Mouse (Mus musculus): ENCODE measurements at regions not wholly inside any gene's neighbourhood (a gene's known extent, or its start where the extent isn't known, plus 50 kb on each side); places are given as distances from the start of the nearest gene placed in this dataset.
A peak's percentile ranks its signal among the peaks of the same experiment; 100 is the strongest.

DNA sequence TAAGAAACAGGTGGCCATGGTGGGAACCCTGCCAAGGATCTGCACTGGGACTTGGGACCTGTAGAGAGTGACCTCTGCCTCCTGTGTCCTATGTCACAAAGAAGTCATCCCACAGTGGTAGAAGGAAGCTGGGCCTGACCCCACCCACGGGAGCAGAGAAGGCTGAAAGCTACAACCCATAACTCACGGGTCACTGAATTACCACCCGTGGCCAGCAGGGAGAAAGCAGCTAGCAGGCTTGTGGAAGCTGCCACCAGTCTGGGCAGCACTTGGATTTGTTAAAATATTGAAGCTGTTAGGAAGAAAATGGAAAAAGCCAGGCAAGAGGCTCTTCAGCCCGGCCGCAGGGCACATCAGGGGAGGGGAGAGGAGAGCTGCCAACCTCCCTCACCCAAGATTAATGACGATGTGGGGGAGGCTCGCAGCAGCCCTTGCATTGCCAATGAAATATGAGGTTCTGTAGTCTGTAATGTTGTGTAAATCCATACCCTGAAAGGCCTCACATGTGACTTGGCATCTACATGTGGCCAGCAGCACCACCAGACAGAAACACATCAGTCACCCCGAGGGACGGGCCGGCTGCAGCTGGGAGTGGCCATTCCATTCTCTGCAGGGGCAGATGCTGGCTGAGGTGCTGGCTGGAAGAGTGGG, 94.5 kb downstream of the Olfm1 start:
- DNase-seq (ENCODE audit: extremely low read depth, low read depth, low spot score), result peak; percentile 8

DNA sequence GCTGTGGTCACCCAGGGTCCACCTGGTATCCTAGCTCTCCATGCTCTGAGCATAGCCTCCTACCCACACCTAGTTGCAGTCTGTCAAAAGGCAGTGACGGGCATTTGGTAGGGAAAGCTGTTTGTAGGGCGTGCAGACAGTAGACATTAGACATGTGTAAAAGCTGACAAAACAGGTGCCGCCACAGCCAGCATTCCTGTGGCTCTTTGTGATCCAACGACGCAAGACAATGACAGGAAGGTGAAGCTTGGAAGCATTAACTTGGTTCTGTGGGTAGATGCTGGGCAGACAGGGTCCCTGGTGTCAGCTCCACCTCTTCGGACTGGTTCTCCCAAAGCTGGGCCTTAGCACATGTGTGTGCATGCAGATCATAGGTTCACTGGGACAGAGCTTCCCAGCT, 96.5 kb downstream of the Olfm1 start:
- DNase-seq (ENCODE audit: extremely low read depth, low read depth, low spot score), result no peak

DNA sequence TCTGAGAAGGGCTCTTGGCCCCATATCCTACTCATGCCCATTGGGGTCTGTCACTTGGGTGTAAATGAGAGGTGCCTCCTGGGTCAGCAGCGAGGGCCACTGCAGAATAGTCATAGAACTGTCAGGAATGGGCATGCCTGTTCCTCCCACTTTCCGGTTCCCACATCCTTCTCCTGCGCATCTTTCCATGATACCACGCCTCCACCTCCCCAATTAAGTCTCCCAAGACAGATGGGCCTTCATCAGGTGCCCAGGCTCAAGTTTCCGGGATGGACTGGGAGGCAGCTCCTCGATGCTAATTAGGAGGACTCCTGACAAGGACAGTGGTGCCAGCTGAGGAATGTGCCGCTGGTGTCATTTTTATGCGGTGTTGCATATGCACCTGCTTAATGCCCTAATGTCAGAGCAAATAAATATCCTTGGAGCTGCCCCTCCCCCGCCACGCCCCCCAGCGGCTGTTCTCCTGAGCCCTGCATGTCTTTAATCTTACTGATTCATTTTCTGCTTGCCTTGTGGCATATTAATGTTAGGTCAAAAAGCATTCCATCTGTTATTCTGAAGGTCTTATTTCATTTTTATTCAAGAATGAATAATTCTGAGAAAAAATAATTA, 97.2 kb downstream of the Olfm1 start:
- no peak for DNase-seq (ENCODE audit: extremely low read depth, low read depth, low spot score)

DNA sequence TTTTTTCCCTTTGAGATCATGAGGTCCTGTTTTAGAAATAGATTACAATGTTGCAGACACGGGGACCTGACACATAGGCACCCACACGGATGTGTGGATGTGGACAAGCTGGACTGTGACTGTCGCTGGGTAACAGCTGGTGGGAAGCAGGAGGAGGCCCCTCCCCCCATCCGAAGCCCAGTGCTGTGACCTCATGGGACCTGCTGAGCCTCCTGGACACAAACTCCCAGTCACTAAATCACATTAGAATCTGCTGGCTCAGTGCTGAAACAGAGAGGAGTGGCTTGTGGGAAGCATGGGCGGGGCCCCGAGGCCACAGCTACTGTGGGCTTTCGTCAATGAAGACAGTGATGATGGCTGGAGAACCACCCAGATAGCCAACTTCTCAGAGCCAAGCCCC, 101.7 kb downstream of the Olfm1 start:
- no peak for DNase-seq (ENCODE audit: extremely low read depth, low read depth, low spot score)

DNA sequence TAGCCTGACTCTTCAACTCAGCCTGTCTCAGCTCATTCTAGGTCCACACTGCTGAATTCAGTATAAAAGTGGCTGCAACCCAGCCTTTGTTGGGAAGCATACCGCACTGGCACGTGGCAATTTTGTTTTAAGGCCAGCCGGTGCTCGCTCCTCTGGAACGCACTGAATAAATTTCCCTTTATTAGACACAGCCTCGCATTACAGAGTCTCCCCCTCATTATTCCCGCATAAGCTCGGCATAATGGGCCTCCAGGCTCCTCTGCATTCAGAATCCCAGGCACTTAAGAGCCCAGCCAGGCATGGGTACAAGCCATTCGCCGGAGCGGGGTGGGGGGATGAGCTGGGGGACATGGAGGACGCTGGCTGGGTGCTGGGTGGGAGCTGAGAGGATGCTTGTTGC, 103.4 kb downstream of the Olfm1 start:
- no peak for DNase-seq (ENCODE audit: extremely low read depth, low read depth, low spot score)

DNA sequence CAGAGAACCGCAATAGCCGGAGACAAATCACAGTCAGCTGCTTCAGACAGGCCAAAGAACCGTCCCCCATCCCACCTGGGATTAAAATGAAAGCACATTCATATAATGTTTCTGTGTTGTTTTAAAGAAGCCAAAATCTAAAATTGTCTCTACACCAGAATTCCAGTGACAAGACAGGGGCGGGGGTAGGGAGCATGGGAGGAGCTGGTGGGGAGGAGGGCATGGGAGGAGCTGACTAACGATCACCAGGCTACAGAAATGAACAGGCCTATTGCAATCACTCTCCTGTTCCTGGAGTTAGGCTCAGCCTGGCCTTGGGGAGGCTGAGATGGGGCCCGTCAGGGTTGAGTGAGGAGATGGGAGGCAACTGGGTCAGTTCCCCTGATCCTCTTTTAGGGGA, 105.9 kb downstream of the Olfm1 start:
- DNase-seq (ENCODE audit: extremely low read depth, low read depth, low spot score), result no peak

DNA sequence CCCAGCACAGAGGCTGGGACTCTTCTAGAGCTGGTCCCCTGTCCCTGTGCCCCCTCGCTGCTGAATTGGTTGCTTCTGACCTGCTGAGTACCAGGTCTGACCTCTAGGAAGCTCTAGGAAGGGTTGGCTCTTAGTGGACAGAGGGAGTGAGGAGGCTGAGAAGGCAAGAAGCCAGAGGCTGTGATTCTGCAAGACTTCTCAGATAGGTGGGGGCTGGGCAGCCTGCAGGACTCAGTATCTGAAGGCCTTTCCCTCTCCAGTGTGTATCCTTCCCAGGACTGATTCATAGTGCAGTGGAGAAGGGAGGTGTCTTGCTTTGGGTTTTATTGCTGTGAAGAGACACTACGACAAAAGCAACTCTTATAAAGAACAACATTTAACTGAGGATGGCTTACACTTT, 106.6 kb downstream of the Olfm1 start:
- DNase-seq (ENCODE audit: extremely low read depth, low read depth, low spot score), result no peak

DNA sequence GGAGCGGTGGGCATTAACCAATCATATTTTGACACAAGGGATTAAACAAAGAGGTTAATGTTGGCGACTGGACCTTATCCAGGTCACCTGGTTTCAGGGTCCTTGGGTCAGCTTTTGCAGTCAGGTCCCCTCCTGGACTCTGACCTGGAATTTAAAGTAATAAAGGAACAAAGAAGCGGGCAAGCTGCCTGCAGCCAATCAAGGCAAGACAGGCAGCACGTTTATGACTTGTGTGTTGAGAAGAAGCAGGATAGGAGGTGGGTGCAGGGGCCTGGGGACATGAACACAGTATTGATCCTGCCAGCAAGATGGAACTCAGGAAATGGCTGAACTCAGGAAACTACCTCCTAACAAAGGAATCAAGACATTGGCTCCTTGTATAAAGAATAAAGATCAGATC, 108.5 kb downstream of the Olfm1 start:
- no peak for DNase-seq (ENCODE audit: extremely low read depth, low read depth, low spot score)

DNA sequence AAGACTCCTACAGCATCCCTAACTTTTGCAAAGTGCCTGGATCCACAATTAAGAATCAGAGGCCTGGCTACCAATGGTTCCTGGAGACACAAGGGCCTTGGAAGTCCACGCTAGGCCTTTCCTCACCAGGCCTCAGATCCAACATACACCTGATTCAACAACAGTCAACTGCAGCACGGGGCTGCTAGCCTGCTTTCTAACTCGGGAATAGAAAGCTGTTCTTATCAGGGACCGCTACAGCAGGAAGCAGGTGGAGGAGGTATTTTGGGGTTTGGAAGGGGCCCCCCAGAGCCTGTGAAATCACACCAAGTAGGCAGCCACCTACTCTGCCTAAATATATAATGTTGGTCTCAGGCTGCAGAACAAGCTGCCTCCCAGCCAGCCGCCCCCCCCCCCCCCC, 111.1 kb downstream of the Olfm1 start:
- DNase-seq (ENCODE audit: extremely low read depth, low read depth, low spot score), result no peak

DNA sequence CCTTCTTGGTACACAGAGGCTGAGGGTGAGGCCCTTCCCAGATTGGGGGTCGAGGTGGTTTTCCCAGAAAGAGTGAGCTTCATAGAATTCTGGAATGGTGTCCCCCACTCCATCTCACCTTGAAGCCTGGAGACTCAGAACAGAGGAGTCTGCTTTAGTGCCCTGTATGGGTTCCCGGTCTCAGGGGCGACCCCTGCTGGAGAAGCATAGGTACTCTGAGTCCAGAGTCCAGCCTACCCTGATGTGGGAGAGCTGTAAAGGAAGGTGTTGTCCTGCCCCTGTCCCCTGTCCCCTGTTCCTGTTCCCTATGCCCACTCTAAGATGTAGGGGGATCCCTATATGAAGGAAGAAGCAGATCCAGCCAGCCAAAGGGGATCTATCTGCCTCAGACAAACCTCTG, 111.9 kb downstream of the Olfm1 start:
- DNase-seq (ENCODE audit: extremely low read depth, low read depth, low spot score), result no peak

DNA sequence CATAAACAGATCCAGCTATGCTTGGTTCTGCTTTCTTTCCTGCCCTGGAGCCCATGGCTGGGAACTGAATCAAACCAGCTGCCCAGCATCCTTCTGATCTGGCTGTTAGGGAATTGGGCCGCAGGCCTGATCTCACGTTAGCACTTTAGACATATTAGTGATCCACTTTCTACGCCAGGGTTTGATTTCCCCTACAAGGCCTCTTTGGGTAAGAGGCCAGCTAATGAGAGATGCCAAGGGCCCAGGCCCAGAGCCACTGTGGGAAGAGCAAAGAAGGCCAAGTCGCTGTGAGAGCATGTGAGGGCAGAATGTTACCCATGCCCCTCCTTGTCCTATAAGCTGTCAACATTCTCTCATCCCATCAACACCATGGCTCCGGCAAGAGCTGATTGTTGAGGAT, 116.3 kb downstream of the Olfm1 start:
- DNase-seq (ENCODE audit: extremely low read depth, low read depth, low spot score), result no peak

DNA sequence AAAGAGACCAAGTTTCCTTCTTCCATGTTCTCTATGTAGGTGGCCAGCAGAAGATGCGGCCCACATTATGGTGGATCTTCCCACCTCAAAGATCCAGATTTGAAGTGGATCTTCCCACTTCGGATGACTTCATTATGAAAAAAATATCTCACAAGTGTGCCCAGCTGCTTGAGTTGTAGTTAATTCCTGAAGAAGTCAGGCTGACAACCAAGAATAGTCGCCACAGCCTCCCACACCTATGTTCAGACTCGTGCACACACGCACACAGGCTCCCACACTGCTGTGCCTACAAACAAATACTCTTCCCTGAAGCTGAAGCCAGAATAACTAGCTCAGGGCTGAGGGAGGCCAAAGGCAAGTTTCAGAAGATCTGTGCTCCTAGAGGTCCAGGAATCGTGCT, 119.4 kb downstream of the Olfm1 start:
- no peak for DNase-seq (ENCODE audit: extremely low read depth, low read depth, low spot score)

DNA sequence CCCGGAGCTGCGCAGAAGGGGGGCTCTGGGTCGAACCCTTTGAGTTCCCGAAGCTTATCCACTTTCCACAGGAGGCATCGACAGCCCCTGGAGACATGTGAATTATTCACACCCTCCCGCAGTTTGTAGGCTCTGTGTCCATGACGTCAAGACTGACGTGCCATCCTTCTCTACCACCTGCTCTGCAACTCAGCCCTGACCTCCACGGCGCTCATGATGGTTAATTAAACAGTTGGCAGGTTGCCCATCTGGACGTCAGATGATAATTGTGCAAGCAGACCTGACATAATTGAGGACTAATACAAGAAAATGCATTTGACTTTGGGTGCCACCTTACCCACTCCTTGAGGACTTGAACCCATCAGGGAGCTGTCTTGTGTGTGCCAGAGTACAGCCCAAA, 121.1 kb upstream of the Ppp1r26 start:
- no peak for DNase-seq (ENCODE audit: extremely low read depth, low read depth, low spot score)

DNA sequence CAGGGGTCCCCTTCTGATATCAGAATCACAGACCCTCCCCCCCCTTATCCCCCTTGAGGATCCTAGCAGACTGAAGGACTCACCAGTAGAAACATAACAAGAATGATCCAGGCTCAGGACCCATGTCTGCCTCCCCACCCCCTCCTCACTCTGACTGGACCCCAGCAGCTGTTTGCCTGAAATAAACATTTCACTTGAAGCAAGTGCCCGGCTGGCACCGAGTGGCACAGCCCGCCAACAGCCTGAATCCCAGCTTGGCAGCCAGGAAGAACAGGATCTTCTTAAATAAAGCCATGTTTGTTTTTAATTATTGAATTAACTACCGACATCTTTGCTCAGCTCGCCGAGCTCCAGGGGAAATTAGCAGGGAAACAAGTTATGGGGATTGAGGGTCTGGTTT, 120.5 kb upstream of the Ppp1r26 start:
- no peak for DNase-seq (ENCODE audit: extremely low read depth, low read depth, low spot score)

DNA sequence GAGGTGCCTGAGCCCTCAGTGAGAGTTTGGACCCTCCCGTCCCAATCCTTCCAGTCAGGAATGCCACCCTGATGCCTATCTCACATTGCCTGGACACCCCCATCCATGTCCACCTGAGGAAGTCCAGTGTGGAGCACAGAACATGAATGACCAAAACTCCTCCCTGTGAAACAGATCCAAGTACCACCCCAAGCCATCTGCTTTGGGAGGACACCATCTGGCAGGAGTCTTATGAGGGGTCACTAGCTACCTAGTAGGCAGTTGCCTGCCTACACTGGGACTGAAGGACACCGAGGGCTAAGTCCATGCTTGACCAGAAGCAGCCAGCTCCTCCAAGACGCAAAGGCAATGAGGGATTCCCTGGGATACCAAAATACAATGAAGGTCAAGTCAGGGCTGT, 119.9 kb upstream of the Ppp1r26 start:
- no peak for DNase-seq (ENCODE audit: extremely low read depth, low read depth, low spot score)

DNA sequence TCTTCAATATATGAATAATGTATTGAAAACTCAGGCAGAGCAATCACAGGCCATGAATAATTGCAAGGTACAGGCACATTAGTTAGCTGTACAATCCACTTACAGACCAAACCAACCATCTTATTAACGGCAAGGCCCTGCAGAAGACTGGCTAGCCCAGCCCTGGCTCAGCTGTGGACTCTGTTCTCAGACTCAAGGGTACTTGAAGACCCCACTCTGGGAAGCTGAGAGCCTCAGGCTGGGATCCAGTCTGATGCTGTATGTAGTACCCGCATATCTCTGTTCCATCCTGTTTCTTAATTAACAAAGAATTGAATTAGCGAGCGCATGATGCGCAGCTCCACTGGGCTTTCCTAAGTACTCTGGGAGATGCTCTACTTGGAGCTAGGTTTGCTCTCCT, 117.5 kb upstream of the Ppp1r26 start:
- no peak for DNase-seq (ENCODE audit: extremely low read depth, low read depth, low spot score)

DNA sequence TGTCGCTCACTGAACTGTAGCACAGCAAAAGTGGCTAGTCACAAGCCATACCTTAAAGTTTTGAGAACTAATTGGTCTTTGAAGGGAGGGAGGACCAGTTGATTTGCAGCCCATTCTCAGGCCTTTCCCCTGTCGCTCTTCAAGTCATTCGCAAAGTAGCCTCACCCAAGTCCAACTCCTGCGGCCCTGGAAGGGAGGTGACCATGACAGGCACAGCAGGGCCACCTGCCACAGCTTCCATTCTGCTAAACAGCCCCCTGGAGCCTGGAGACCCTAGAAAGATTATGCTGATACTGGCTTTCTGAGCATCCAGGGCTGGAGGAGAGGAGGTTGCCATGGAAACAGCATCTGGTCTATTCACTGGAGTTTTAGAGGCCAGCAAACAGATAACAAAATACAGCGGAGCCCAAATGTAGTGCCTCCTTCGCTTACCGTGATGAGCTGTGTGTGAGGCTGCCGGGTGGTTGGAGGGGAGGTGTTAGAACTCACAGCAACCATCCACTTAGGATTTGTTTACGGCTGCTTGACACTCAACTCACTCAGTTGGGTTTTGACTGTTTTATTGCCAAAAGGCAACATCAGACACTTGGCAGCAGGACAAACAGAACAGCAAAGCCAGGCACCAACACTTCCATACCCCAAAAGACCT, 111.3 kb upstream of the Ppp1r26 start:
- no peak for DNase-seq (ENCODE audit: extremely low read depth, low read depth, low spot score)

DNA sequence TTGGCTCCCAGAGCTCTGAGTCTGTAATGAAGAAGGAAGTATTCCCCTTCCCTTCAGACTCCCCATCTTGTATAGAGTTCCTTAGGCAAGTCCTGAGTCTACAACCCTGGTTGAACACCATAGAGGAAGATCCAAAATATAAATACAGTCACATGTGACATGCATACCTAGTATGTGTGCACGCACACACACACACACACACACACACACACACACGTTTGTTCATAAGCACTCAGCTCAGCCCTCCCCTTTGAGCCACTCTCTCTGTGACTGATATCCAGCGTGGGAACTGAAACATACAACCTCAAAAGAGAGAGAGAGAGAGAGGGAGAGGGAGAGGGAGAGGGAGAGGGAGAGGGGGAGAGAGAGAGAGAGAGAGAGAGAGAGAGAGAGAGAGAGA, 110.8 kb upstream of the Ppp1r26 start:
- no peak for DNase-seq (ENCODE audit: extremely low read depth, low read depth, low spot score)

DNA sequence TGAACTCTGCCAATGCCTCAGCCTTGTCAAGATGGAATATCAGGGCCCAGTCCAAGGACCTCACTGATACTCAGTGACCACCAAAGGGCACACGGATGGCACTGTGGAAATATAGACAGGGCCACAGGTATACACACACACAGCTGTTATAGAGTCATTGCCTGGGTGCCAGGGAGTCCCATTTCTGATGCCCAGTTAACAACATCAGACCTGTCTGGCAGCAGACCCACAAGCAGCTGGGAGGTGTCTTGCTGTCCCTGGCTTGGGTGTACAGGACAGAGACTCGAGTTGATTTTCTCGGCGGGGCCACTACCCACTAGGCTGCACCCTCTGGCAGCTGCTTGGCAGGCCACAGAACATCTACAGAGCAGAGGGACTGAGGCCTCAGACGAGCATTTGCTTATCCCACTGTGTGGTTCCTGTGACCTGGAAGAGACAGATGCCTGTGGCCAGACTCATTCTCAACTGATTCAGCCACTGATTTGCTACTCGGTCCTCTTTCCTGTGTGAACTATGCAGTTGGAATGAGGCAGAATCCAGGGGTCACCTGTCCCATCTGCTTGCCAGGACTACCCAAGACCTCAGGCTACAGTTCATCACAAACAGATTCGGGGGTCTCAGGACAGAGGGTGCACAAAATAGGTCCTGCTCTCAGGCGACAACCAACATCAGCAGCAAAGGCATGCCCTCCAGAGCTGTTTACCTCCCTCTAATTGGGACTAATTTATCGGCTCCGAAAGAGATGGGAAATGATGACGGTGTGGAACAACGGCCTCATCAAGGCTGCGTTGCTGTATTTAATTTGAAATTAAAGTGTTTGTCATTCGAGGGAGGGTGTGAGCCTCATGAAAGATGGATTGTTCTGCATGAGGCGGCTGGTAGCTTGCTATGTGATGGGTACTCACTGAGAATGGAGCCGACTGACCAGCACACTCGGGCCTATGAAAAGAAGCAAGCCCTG, 110.0 kb upstream of the Ppp1r26 start:
- DNase-seq (ENCODE audit: extremely low read depth, low read depth, low spot score), result no peak

DNA sequence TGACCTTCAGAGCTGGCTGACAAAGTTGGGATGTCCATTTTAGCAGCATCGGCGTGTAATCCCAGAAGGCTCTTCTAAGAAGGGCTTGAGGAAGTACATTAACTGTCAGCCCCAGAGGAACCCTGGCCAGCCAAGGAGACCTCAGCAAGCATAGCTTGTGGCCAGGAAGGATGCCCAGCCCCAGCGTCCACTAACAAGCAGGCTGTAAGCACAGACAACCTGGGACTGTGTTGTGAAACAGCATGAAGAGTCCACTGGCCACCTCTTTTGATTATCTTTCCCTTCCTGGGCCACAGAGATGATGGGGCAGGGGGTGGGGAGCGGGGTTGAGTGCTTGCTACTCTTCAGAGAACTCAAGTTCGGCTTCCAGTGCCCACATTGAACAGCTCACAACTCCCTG, 109.0 kb upstream of the Ppp1r26 start:
- no peak for DNase-seq (ENCODE audit: extremely low read depth, low read depth, low spot score)

DNA sequence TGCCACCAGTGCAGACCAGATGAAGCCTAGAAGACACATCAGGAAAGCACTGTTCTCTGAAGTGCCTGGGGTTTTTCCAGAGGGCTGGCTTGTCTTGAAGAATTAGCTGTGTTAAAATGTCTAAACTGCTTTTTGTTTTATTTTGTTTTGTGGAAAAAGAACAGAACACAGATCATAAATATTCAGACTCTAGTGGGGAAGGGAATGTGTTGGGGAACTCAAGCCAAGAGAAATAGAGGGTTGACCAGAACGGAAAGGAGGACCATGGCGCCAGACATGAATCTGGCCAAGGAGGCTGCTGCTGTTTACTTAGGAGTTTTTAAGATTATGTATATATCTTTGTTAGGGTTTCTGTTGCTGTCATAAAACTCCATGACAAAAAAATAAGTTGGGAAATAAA, 105.3 kb upstream of the Ppp1r26 start:
- no peak for DNase-seq (ENCODE audit: extremely low read depth, low read depth, low spot score)

DNA sequence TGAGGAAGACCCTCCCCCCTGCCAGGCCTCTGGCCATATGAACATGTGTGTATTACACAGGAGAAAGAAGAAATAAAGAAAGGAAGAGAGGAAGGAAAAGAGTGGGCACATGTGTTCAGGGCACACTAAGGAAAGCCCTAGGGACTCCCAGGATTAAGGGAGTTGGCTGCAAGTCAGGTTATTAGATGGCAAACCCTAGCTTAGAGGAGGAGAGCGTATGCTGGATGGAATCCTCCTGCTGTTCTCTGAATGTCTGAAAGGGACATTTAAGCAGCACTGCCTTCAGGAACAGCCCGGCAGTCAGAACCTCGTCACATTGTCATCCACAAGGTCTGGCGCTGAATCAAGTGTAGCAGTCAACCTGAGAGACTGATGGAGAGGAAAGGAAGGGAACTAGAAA, 98.1 kb upstream of the Ppp1r26 start:
- DNase-seq (ENCODE audit: extremely low read depth, low read depth, low spot score), result no peak

Data from fat pad, adult 2 months (tissue).